Mouse (Mus musculus) limb, embryonic 15.5 days (tissue): Measurements from ENCODE around the gene Ggt6. TPM values are rescaled to one million over a fixed set of nuclear protein-coding genes. Genes with fewer than 3 reads are reported as not detected.

Experiments used
- ATAC-seq: fragments of 200-750 bp; cut with Nextera tagmentation; 2 replicates; pipeline ENCODE4 v1.8.0; 2017; ENCODE audit warnings: low read depth, moderate TSS enrichment; ENCODE audit not compliant: insufficient number of reproducible peaks, low FRiP score, low TSS enrichment
- H3K27ac ChIP-seq: fragments of 300-500 bp; sonication (generic); 2 replicates; pipeline ENCODE4 v1.5.1; 2015; ENCODE audit warnings: moderate library complexity, mild to moderate bottlenecking, inconsistent platforms
- H3K27me3 ChIP-seq: fragments of 300-500 bp; sonication (generic); 2 replicates; pipeline ENCODE4 v1.6.1; 2015; ENCODE audit warnings: inconsistent platforms
- H3K36me3 ChIP-seq: fragments of 300-500 bp; sonication (generic); 2 replicates; pipeline ENCODE4 v1.6.1; 2015; ENCODE audit warnings: inconsistent platforms
- H3K4me1 ChIP-seq: fragments of 300-500 bp; sonication (generic); 2 replicates; pipeline ENCODE4 v1.6.1; 2015; ENCODE audit warnings: inconsistent platforms
- H3K4me2 ChIP-seq: fragments of 300-500 bp; sonication (generic); 2 replicates; pipeline ENCODE4 v1.6.1; 2015; ENCODE audit warnings: mild to moderate bottlenecking, inconsistent platforms
- H3K4me3 ChIP-seq: fragments of 300-500 bp; sonication (generic); 2 replicates; pipeline ENCODE4 v1.5.1; 2015; ENCODE audit warnings: mild to moderate bottlenecking, inconsistent platforms
- H3K9ac ChIP-seq: fragments of 300-500 bp; sonication (generic); 2 replicates; pipeline ENCODE4 v1.6.1; 2015; ENCODE audit warnings: inconsistent platforms
- H3K9me3 ChIP-seq: fragments of 300-500 bp; sonication (generic); 2 replicates; pipeline ENCODE4 v1.6.1; 2016; ENCODE audit warnings: inconsistent platforms
- WGBS: fragments of 180-500 bp; shearing (Covaris S2); methylation state at CpG from one replicate; pipeline ENCODE4 v1.1.7; 2015; 5-methylcytosine and 5-hydroxymethylcytosine counted together
- microRNA-seq: library from miRNA; unstranded; fragments of <30 nt; microRNA quantifications from one replicate; pipeline ENCODE4, GENCODE M21; 2016
- polyA plus RNA-seq: library from polyadenylated mRNA; unstranded; fragments of >200 nt; fragmentation: Nextera tagmentation; extraction: Ambion mirVana; gene quantifications from 2 replicates; pipeline ENCODE4 v1.2.1, GENCODE M21; 2015

The Ggt6 gene
- polyA plus RNA-seq, 1 experiment from 2014 or later: 11.5 TPM

- no peaks in the 10 kb centered on the region for H3K9me3 ChIP-seq
- no peak overlapping the region for H3K27ac ChIP-seq
- H3K4me2 ChIP-seq: no peak overlapping the region
- WGBS: 82% methylated on average over 2 of the region's 2 CpGs
- no peak for ATAC-seq
- no peaks in the 10 kb centered on the region for H3K27me3 ChIP-seq
- H3K36me3 ChIP-seq: no peaks in the 10 kb centered on the region
- no peak overlapping the region for H3K9ac ChIP-seq
- H3K4me1 ChIP-seq: peaks cover 9% of the 10 kb centered on the region; the same call in 1 of the 2 replicates
- no peak overlapping the region for H3K4me3 ChIP-seq
Observed at GRCm38 (mm10) chr11:72479499-72479898, 44.2 kb downstream of the Ggt6 start.

- WGBS: 56% methylated on average over 5 of the region's 5 CpGs
- no peak for ATAC-seq
- Histone ChIP-seq H3K9me3 (no peaks in the 10 kb centered on the region), H3K27ac (no peak overlapping the region), H3K4me2 (no peak overlapping the region), H3K9ac (no peak overlapping the region), H3K4me3 (no peak overlapping the region), H3K36me3 (no peaks in the 10 kb centered on the region), H3K4me1 (peaks cover 9% of the 10 kb centered on the region; the same call in 1 of the 2 replicates), H3K27me3 (peaks cover 7% of the 10 kb centered on the region; the same call in 1 of the 2 replicates)
Observed at GRCm38 (mm10) chr11:72481313-72481712, 46.0 kb downstream of the Ggt6 start.

GRCm38 (mm10) chr11:72481952-72482351, 46.6 kb downstream of the Ggt6 start:
- Histone ChIP-seq H3K9me3 (no peaks in the 10 kb centered on the region), H3K4me3 (no peak overlapping the region), H3K9ac (no peak overlapping the region), H3K36me3 (no peaks in the 10 kb centered on the region), H3K27me3 (peaks cover 11% of the 10 kb centered on the region), H3K4me2 (no peak overlapping the region), H3K27ac (no peak overlapping the region), H3K4me1 (peaks cover 9% of the 10 kb centered on the region; the same call in 1 of the 2 replicates)
- 79% methylated on average over 4 of the region's 4 CpGs for WGBS
- no peak for ATAC-seq

GRCm38 (mm10) chr11:72484549-72484948, 49.2 kb downstream of the Ggt6 start:
- Histone ChIP-seq H3K9ac (no peak overlapping the region), H3K27me3 (peaks cover 37% of the 10 kb centered on the region), H3K4me1 (peaks cover 11% of the 10 kb centered on the region), H3K4me3 (no peak overlapping the region), H3K4me2 (no peak overlapping the region), H3K36me3 (no peaks in the 10 kb centered on the region), H3K9me3 (no peaks in the 10 kb centered on the region), H3K27ac (no peak overlapping the region)
- no peak for ATAC-seq
- WGBS: 56% methylated on average over 6 of the region's 6 CpGs

GRCm38 (mm10) chr11:72485157-72485556, 49.8 kb downstream of the Ggt6 start:
- 53% methylated on average over 5 of the region's 5 CpGs for WGBS
- Histone ChIP-seq H3K9ac (no peak overlapping the region), H3K4me1 (peaks cover 17% of the 10 kb centered on the region), H3K27me3 (peaks cover 43% of the 10 kb centered on the region), H3K4me3 (no peak overlapping the region), H3K9me3 (no peaks in the 10 kb centered on the region), H3K27ac (no peak overlapping the region), H3K4me2 (no peak overlapping the region), H3K36me3 (no peaks in the 10 kb centered on the region)
- ATAC-seq: no peak

- ATAC-seq: no peak
- WGBS: 63% methylated on average over 11 of the region's 11 CpGs
- Histone ChIP-seq H3K4me2 (no peak overlapping the region), H3K36me3 (no peaks in the 10 kb centered on the region), H3K27me3 (peaks cover 52% of the 10 kb centered on the region), H3K4me1 (peaks cover 17% of the 10 kb centered on the region), H3K27ac (no peak overlapping the region), H3K4me3 (no peak overlapping the region), H3K9ac (no peak overlapping the region), H3K9me3 (no peaks in the 10 kb centered on the region)
Observed at GRCm38 (mm10) chr11:72485960-72486359, 50.6 kb downstream of the Ggt6 start.

GRCm38 (mm10) chr11:72487171-72487570, 51.8 kb downstream of the Ggt6 start:
- Histone ChIP-seq H3K9ac (no peak overlapping the region), H3K4me2 (no peak overlapping the region), H3K27ac (no peak overlapping the region), H3K4me1 (peaks cover 17% of the 10 kb centered on the region), H3K9me3 (no peaks in the 10 kb centered on the region), H3K27me3 (peaks cover 52% of the 10 kb centered on the region), H3K4me3 (no peak overlapping the region), H3K36me3 (no peaks in the 10 kb centered on the region)
- 48% methylated on average over 5 of the region's 5 CpGs for WGBS
- ATAC-seq: no peak

- 95% methylated on average over 2 of the region's 2 CpGs for WGBS
Observed at GRCm38 (mm10) chr11:72487739-72488138, 52.4 kb downstream of the Ggt6 start.

More at GRCm38 (mm10) chr11:72487739-72488138, 52.4 kb downstream of the Ggt6 start:
- Histone ChIP-seq H3K4me2 (no peak overlapping the region), H3K4me1 (peaks cover 17% of the 10 kb centered on the region), H3K27ac (no peak overlapping the region), H3K9me3 (no peaks in the 10 kb centered on the region), H3K9ac (no peak overlapping the region), H3K4me3 (peak overlapping the region; percentile 59; the same call in 1 of the 2 replicates), H3K36me3 (no peaks in the 10 kb centered on the region), H3K27me3 (peaks cover 52% of the 10 kb centered on the region)
- ATAC-seq: no peak

Small RNAs within 50 kb of the gene (microRNA-seq; reads per million reads assigned to microRNA genes)
- not detected for gene Mir6338

Other genes starting within 250 kb of the Ggt6 start
- 0.29 and 0.56 TPM in 2 replicates for gene Gm43951, start 228.7 kb upstream of the Ggt6 start, polyA plus RNA-seq
- gene 4933427D14Rik, start 228.1 kb upstream of the Ggt6 start, polyA plus RNA-seq: 12.9 and 14.7 TPM in 2 replicates
- gene Txndc17, start 228.0 kb upstream of the Ggt6 start, polyA plus RNA-seq: 257 and 283 TPM in 2 replicates
- 36.6 and 40.0 TPM in 2 replicates for gene Med31, start 219.9 kb upstream of the Ggt6 start, polyA plus RNA-seq
- gene Slc13a5, start 168.3 kb upstream of the Ggt6 start, polyA plus RNA-seq: 3.2 and 4.5 TPM in 2 replicates
- 3.2 and 3.5 TPM in 2 replicates for gene Xaf1, start 133.9 kb upstream of the Ggt6 start, polyA plus RNA-seq
- gene Fbxo39, start 121.1 kb upstream of the Ggt6 start, polyA plus RNA-seq: not detected in 2 replicates
- gene Tekt1, start 73.1 kb upstream of the Ggt6 start, polyA plus RNA-seq: 1.5 and 1.6 TPM in 2 replicates
- gene Smtnl2, start 23.8 kb upstream of the Ggt6 start, polyA plus RNA-seq: 85.0 and 97.2 TPM in 2 replicates
- gene Mybbp1a, start 5.8 kb downstream of the Ggt6 start, polyA plus RNA-seq: 127 and 128 TPM in 2 replicates
- 10.6 TPM in 2 replicates for gene Spns2, start 54.4 kb downstream of the Ggt6 start, polyA plus RNA-seq
- 0.88 and 0.97 TPM in 2 replicates for gene Spns3, start 115.0 kb downstream of the Ggt6 start, polyA plus RNA-seq
- 63.3 and 65.7 TPM in 2 replicates for gene Ube2g1, start 171.8 kb downstream of the Ggt6 start, polyA plus RNA-seq